Mouse (Mus musculus) hindbrain, embryonic 11.5 days (tissue): ENCODE measurements around the gene Rundc3a. TPM values are rescaled to one million over a fixed set of nuclear protein-coding genes. Genes with fewer than 3 reads are reported as not detected.
"Not testable (repeated sequence)": the region's sequence is repeated elsewhere in the genome, so short reads cannot be mapped to it uniquely, and the experiment has no call there.

Experiments used
- ATAC-seq: fragments of 200-750 bp; cut with Nextera tagmentation; 2 replicates; pipeline ENCODE4 v1.8.0; 2017; ENCODE audit warnings: mild to moderate bottlenecking, moderate TSS enrichment, moderate library complexity; ENCODE audit not compliant: low FRiP score
- DNase-seq: peaks from one replicate; pipeline ENCODE4 v3.0.0-alpha.2; 2015; ENCODE audit warnings: low spot score
- H3K27ac ChIP-seq: fragments of 300-500 bp; sonication (generic); 2 replicates; pipeline ENCODE4 v1.5.1; 2014; ENCODE audit warnings: mild to moderate bottlenecking, low read depth, low read length
- H3K27me3 ChIP-seq: fragments of 300-500 bp; sonication (generic); 2 replicates; pipeline ENCODE4 v1.6.1; 2014; ENCODE audit warnings: mild to moderate bottlenecking, low read length, moderate library complexity, mixed read lengths; ENCODE audit not compliant: control insufficient read depth, insufficient read depth
- H3K36me3 ChIP-seq: fragments of 300-500 bp; sonication (generic); 2 replicates; pipeline ENCODE4 v1.6.1; 2014; ENCODE audit warnings: mild to moderate bottlenecking, low read length, moderate library complexity, mixed read lengths; ENCODE audit not compliant: control insufficient read depth, insufficient read depth
- H3K4me1 ChIP-seq: fragments of 300-500 bp; sonication (generic); replicated peaks from 2 replicates; pipeline ENCODE4 v1.6.1; 2014; ENCODE audit warnings: low read length, mixed read lengths; ENCODE audit not compliant: control insufficient read depth, insufficient read depth
- H3K4me2 ChIP-seq: fragments of 300-500 bp; sonication (generic); replicated peaks from 2 replicates; pipeline ENCODE4 v1.6.1; 2014; ENCODE audit warnings: mild to moderate bottlenecking, low read depth, low read length
- H3K4me3 ChIP-seq: fragments of 300-500 bp; sonication (generic); 2 replicates; pipeline ENCODE4 v1.5.1; 2014; ENCODE audit warnings: low read depth, low read length
- H3K9ac ChIP-seq: fragments of 300-500 bp; sonication (generic); 2 replicates; pipeline ENCODE4 v1.6.1; 2014; ENCODE audit warnings: low read depth, low read length
- H3K9me3 ChIP-seq: fragments of 300-500 bp; sonication (generic); 2 replicates; pipeline ENCODE4 v1.6.1; 2016; ENCODE audit warnings: low read length; ENCODE audit not compliant: control insufficient read depth
- WGBS: fragments of 180-500 bp; shearing (Covaris S2); extraction: QIAGEN DNeasy Blood & Tissue Kit; methylation state at CpG from one replicate; pipeline ENCODE4 v1.1.7; 2014; 5-methylcytosine and 5-hydroxymethylcytosine counted together
- polyA plus RNA-seq: library from polyadenylated mRNA; unstranded; fragments of >200 nt; fragmentation: Nextera tagmentation; extraction: Ambion mirVana; gene quantifications from 2 replicates; pipeline ENCODE4 v1.2.1, GENCODE M21; 2014

Rundc3a gene
- polyA plus RNA-seq, 1 experiment from 2014 or later = 47.8 TPM

DNA sequence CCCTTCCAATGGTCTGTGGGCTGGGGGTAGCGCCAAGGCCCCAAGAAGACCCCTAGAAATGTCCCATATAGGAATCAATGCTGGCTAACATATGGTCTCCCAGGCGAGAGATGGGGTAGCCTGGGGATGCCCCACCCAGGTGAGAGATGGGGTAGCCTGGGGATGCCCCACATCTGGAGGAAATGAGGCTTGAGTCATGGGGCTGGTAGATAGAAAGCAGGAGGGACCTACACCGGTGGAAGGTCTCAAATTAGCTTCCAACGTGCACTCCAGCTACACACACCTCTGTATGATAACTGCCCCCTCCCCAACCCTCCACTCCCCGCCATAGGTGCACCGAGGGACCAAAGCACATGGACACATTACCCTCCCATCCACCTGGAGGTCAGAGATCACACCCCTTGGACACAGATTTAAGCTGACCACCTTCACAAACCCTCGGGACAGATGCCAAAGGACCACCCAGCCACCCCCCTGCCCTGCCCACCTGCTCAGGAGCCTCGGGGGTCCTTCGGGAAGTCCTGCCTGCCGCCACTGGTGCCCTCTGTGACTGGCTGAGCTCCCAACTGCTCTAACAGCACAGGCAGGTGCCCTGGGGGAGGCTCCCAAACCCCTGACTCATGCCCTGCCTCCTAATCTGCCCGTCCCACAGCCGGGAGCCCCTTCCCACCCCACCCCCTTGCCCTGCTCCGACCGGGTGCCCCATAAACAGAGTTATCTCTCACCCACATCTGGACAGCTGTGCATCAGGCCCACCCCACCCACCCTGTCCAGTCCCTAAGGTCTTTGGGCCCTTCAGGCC lies 28.4 kb upstream of the Rundc3a start:
- H3K4me1 ChIP-seq = no peaks in the 10 kb centered on the region
- no peak overlapping the region for H3K27ac ChIP-seq
- ATAC-seq (no peak), DNase-seq (no peak)
- no peaks in the 10 kb centered on the region for H3K9me3 ChIP-seq
- WGBS = 80% methylated on average over 14 of the region's 14 CpGs
- no peak overlapping the region for H3K4me2 ChIP-seq
- 0 out of 2 replicates have a peak overlapping the region, but pooled peaks have one; percentile 2 for H3K4me3 ChIP-seq
- H3K9ac ChIP-seq = no peak overlapping the region
- no peaks in the 10 kb centered on the region for H3K27me3 ChIP-seq
- no peaks in the 10 kb centered on the region for H3K36me3 ChIP-seq

DNA sequence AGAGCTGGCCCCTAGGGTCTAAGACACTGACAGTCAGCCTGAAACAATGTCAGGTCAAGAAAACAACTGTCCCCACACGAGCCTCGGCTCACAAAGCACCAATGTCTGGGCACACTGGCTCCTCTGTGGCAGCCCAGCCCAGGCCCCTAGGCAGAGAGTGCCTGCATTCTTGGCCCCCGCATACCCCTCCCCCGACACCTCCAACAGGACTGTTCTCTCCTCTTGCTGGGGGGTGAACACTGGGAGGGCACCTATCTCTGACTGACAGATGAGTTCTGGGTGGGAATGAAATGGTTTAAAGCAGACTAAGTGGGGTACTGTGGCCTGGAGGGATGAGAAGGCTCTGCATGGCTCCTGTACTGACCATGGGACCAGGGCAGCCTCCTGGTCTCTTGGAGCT lies 27.5 kb upstream of the Rundc3a start:
- Histone ChIP-seq H3K27ac (no peak overlapping the region), H3K9ac (no peak overlapping the region), H3K4me3 (no peak overlapping the region), H3K4me1 (no peaks in the 10 kb centered on the region), H3K9me3 (no peaks in the 10 kb centered on the region), H3K4me2 (no peak overlapping the region), H3K27me3 (no peaks in the 10 kb centered on the region), H3K36me3 (no peaks in the 10 kb centered on the region)
- ATAC-seq = no peak
- no peak for DNase-seq
- WGBS = 48% methylated on average over 4 of the region's 4 CpGs

DNA sequence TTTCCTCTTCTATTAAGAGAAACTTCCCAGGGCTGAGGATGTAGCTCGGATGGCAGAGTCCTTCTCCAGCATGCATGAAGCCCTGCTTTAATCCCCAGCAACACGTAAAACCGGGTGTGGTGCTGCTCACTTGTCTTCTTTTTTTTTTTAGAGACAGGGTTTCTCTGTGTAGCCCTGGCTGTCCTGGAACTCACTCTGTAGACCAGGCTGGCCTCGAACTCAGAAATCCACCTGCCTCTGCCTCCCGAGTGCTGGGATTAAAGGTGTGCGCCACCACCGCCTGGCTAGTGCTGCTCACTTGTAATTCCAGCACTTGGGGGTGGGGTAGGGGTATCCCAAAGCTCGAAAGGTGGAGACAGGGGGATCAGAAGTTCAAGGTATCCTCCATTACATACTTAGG lies 27.1 kb upstream of the Rundc3a start, which contains the start of gene Slc4a1:
TSS of gene Slc4a1 (minus strand) at position 101 of the 400 bp plus-strand sequence.
- H3K27me3 ChIP-seq, DNase-seq, H3K36me3 ChIP-seq, H3K4me2 ChIP-seq, H3K27ac ChIP-seq, H3K9ac ChIP-seq, H3K4me1 ChIP-seq, ATAC-seq, H3K4me3 ChIP-seq, H3K9me3 ChIP-seq: not testable (repeated sequence)
- 85% methylated on average over 8 of the region's 8 CpGs for WGBS

DNA sequence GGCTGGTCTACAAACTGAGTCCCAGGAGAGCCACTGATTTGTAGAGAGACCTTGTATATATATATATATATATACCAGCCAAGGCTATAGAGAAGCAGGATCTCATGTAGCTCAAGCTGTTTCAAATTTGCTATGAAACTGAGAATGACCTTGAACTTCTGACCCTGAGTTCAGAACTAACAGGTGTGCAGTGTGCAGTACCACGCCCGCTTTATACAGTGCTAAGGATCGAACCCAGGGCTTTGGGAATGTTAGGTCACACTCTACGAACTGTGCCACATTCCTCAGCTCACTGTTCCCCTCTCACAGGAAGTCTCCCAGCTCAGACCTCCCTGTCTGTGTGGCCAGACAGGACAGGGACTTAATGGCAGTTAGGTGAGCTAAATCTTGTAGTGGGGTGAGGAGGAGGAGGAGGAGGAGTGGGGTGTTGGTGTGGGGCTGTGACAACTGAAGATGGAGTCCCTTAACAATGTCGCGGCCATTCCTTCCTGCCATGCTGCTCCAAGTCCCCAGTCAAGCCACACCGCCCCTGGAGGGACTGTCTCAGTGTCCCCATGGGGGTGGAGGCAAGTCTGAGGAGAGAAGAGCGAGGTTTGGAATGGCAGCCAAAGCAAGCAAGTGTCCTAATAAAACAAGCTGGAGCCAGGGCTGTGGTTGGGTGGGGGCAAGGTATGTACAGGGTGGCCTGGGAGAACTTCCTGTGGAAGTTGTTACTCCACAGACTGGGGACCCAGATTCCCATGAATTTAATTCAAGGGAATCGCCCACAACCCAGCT lies 25.5 kb upstream of the Rundc3a start:
- Histone ChIP-seq H3K4me3 (no peak overlapping the region), H3K4me2 (no peak overlapping the region), H3K9ac (no peak overlapping the region), H3K4me1 (no peaks in the 10 kb centered on the region), H3K27me3 (no peaks in the 10 kb centered on the region), H3K9me3 (no peaks in the 10 kb centered on the region), H3K36me3 (no peaks in the 10 kb centered on the region), H3K27ac (no peak overlapping the region)
- ATAC-seq = no peak
- no peak for DNase-seq
- 83% methylated on average over 9 of the region's 9 CpGs for WGBS

DNA sequence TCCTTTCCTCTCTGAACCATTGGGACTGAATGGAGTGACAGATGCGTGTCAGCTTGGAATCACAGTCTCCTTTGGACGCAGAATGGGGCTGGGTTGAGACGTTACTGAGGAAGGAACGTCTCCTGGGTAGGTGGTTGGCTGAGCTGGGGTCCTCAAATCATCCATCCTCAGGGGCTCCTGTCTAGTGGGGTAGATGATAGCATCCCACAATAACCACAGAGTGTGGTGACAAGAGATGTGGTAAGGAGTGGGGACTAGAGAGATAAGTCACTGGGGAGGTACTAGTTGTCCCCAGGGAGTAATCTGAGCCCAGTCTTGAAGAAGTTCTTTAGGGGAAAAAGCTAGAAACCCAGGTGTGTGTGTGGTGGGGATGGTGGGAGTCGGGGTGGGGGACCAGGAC lies 24.9 kb upstream of the Rundc3a start:
- Histone ChIP-seq H3K27ac (no peak overlapping the region), H3K9ac (no peak overlapping the region), H3K27me3 (no peaks in the 10 kb centered on the region), H3K9me3 (no peaks in the 10 kb centered on the region), H3K4me3 (no peak overlapping the region), H3K4me2 (no peak overlapping the region), H3K4me1 (no peaks in the 10 kb centered on the region), H3K36me3 (no peaks in the 10 kb centered on the region)
- 74% methylated on average over 5 of the region's 5 CpGs for whole genome bisulfite sequencing
- no peak for ATAC-seq
- no peak for DNase-seq

DNA sequence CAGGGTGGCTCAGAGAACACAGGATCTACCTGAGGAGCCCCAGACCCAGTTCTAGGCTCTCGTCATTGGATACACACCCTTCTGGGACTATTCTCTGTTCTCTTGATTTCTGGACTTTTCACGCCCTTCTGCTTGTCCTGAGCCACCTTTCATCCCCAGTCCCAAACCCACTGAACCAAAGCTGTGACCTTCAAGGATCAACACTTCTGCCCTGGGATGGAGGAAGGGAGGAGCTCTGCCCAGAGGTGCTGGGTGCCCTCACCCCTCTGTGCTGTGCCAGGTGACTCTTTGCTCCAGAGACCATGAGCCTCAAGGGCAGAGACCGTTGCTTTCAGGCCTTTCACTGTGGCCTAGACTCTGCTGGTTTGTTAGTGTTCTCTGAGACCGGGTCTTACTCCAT lies 23.9 kb upstream of the Rundc3a start:
- WGBS = 81% methylated on average over 4 of the region's 4 CpGs
- Histone ChIP-seq H3K27ac (no peak overlapping the region), H3K27me3 (no peaks in the 10 kb centered on the region), H3K4me1 (no peaks in the 10 kb centered on the region), H3K36me3 (no peaks in the 10 kb centered on the region), H3K9ac (no peak overlapping the region), H3K4me3 (no peak overlapping the region), H3K9me3 (no peaks in the 10 kb centered on the region), H3K4me2 (no peak overlapping the region)
- DNase-seq (no peak), ATAC-seq (no peak)

DNA sequence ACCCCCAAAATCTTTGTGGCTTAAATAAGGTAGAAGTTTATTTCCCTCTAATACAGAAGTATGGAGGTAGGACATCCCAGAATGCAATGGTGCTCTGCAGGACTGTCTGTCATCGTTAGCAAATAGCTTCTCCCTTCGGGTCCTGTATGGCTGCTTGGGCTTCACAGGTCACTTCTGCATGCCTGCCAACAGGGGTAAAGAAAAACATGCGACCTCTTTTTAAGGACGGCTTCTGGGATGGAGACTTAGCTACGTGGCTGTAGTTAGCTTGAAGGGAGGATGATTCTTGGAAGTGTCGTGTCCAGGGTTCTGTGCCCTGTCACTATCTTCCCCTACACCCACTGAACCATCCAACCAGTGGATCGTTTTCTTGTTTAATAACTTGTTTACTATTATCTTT lies 22.9 kb upstream of the Rundc3a start:
- ATAC-seq = no peak
- H3K9me3 ChIP-seq = no peaks in the 10 kb centered on the region
- no peak overlapping the region for H3K4me2 ChIP-seq
- H3K36me3 ChIP-seq = no peaks in the 10 kb centered on the region
- no peaks in the 10 kb centered on the region for H3K4me1 ChIP-seq
- 57% methylated on average over 7 of the region's 7 CpGs for WGBS
- no peak overlapping the region for H3K27ac ChIP-seq
- no peak overlapping the region for H3K9ac ChIP-seq
- no peaks in the 10 kb centered on the region for H3K27me3 ChIP-seq
- no peak for DNase-seq
- no peak overlapping the region for H3K4me3 ChIP-seq

DNA sequence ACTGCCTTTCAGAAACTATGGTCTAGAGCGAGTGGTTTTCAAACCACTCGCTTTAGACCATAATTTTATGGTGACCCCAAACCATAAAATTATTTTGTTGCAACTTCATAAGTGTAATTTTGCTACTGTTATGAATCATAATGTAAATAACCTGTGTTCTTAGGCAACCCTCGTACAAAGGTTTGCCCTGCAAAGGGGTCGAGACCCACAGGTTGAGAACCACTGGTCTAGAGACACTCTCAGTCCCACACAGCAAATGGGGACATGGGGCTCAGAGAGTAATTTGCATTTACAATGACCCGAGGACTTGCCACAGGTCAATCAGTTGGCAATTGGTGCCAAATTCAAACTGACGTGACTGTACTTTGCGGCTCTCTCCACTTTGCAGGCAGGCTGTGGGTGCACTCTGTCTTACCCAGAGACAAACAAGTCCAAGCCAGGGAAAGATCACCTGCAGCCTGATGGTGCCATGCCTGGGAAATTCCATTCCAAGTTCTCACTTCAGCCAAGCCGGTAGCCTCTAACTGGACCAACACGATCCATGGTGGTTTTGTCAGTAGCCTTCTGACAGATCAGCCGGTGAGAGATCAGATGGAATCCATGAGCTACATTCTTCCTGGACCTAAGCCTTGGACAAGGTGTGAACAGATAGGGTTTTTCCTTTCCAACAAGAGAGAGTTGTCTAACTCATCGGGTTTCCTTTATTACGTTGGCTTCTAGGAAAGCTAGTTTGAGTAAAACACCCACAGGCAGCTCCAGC lies 21.1 kb upstream of the Rundc3a start:
- no peak for DNase-seq
- WGBS = 85% methylated on average over 12 of the region's 12 CpGs

More for the DNA sequence above, 21.1 kb upstream of the Rundc3a start:
- Histone ChIP-seq H3K4me2 (no peak overlapping the region), H3K4me3 (no peak overlapping the region), H3K9ac (no peak overlapping the region), H3K36me3 (no peaks in the 10 kb centered on the region), H3K27me3 (no peaks in the 10 kb centered on the region), H3K4me1 (peaks cover 10% of the 10 kb centered on the region; the same call in 1 of the 2 replicates), H3K9me3 (no peaks in the 10 kb centered on the region), H3K27ac (no peak overlapping the region)
- ATAC-seq = no peak
